Mouse (Mus musculus): Measurements from ENCODE around the gene Mesd.

DNA sequence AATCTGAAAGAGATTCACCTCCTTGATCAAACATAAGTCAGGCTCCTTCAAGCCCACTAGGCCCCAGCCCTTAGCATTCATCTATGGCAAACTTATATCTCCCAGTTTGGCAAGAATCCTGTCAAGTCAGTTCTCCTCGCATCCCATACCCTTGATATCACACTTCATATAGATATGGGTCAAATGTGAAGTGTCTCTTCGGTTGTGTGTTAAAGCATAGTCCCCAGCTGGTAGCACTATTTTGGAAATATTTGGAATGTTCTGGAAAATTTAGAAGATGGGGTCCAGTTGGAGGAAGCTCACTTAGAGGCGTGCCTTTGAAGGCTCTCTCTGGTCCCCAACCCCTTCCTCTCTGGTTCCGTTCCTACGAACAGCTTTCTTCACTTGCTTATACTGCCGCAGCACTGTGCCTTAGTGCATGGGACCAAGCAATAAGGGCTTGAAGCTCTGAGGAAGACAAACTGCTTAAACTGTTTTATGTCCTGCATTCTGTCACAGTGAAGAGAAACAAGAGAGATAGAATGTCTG, 29.2 kb downstream of the Mesd start:
- TF ChIP-seq CTCF (IDR thresholded peaks at IDR 0.05; ENCODE audit: low read depth, low read length) (no peak), GATA1 (IDR thresholded peaks at IDR 0.05; ENCODE audit: borderline replicate concordance, low read length) (no peak), POLR2AphosphoS5 (IDR thresholded peaks at IDR 0.05; ENCODE audit: insufficient replicate concordance, low read depth, low read length) (no peak)
